Mouse (Mus musculus) naive thymus-derived CD4-positive, alpha-beta T cell, adult 2 months (primary cell): ENCODE data around the gene Kcp.

Experiments
- DNase-seq: peaks from one replicate; pipeline ENCODE4 v3.0.0-alpha.2; 2011; ENCODE audit warnings: low read depth

Gene Kcp

DNA sequence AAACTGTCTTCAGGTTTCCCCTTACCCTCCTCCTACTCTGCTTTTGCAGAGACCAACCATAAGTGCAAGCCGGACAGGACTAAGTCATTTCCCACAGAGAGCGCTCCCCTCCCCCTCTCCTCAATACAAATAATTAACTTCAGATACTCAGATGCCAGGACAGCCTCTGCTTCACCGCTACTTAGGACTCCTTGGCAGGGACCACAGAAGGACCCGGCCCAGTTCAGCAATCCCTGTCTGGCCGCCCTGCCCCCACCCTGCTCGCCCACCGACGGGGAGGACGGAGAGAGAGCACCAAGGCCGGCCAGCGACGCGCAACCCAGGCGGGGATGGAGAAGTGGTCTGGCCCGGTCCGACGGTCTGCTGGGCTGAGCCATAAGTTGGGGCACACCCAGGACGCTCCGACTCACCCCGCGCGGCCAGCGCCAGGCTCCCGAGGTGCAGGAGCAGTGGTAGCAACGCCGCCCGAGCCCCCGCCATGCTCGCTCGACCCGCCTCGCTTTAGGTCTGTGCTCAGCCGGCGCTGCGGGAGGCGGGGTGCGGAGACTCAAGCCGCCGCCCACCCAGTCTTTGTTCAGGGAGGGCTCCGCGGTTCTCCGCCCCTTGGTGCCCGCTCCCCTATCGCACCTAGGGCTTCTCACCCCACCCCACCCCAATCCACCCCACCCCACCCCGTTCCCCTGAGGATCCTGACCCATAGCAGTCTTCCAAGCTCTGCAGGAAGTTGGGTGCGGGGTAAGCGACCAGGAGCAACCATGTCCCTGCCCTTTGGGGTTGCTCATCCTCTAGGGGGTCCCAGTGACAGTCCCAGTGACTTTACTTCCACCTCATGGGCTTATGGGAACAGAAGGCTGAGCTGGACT, at the start of gene Kcp:
Gene Kcp, minus strand, starts transcription at position 506 of the 863 bp plus-strand sequence.
- DNase-seq = no peak

- DNase-seq = no peak
These were observed 49.4 kb upstream of the Kcp start for GRCm38 (mm10) chr6:29557112-29557511.

DNA sequence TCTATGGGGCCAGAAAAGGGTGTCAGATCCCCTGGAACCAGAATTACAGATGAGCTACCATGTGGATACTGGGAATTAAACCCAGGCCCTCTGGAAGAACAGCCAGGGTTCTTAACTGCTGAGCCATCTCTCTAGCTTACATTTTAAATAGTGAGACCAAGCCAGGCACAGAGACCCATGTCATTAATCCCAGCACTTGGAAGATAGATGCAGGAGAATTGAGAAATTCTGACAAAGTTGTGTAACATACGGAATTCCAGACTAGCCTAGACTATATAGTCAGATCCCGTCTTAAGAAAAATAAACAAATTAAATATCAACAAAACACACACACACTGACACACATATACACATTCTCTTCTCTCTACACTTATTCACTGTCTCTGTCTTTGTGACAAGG, 44.8 kb upstream of the Kcp start:
- DNase-seq = no peak

GRCm38 (mm10) chr6:29548086-29548485, 40.3 kb upstream of the Kcp start:
- no peak for DNase-seq

DNA sequence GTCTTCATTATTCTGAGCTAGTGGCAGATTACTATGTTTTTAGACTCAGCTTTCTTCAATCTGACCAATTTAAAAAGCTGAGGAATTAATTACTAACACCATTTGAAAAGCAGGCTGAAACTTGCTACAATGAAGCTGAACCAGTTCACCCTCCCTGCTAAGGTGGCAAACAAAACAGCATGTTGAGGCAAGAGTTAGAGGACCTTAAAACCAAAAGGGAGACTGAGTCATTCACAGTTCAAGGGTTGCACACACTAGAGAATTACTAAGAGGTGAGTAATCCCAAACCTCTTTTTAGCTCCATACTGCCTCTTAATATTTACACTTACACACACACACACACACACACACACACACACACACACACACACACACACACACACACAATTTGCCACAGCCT, 39.8 kb upstream of the Kcp start:
- DNase-seq = no peak

DNA sequence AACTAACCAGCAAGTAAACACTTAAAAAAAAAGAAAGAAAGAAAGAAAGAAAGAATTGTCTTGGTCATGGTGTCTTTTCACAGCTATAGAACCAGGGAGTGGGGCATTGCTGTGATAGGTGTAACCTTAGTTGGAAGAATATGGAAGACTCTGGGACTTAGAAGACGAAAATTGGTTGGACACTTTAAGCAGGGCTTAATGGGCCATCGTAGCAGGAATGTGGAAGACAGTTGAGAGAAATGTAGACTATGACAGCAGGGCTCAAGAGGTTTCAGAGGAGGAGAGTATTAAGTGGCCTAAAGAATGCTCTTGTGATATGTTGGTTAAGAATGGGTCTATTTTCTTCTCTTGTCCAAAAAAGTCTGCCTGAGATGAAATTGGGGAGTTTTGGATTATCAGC, 37.9 kb upstream of the Kcp start:
- DNase-seq = no peak

- no peak for DNase-seq
These were observed 33.2 kb upstream of the Kcp start for GRCm38 (mm10) chr6:29540956-29541355.

DNA sequence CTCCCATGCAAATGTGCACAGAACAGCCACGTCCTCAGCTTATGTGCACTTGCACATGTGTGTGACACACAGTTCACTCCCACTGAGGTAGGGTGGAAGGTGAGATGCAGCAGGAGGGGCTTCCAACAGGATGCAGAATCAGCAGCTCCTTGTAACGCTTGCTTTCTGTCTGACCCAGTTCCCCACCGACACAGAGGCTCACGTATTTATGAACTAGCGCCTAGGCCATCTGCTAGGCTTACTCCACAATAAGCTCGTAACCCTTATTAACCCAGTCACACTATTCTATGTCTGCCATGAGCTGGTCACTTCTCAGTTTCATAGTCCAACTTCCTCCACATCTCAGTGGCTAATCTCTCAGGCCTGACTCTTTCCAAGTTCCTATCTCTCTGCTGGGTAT, 32.5 kb upstream of the Kcp start:
- DNase-seq = no peak

DNA sequence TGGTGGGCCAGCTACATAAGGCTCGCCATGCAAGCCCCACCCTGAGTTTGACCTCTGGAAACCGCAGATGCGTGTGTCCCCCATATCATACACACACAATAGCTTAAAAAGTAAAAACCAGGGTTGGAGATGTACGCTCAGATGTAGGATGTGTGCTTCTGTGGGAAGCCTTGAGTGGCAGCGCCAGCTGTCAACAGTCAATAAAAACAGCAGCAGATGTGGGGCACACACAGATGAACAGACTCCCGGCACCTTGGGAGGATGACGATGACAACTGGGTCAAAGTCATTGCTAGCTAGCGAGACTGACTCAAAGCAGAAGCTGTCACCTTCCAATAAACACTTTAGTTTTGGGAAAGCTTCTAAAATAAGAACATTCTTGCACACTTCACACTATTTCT, 31.8 kb upstream of the Kcp start:
- no peak for DNase-seq

GRCm38 (mm10) chr6:29537221-29537620, 29.5 kb upstream of the Kcp start:
- no peak for DNase-seq

- no peak for DNase-seq
These were observed 29.0 kb upstream of the Kcp start for GRCm38 (mm10) chr6:29536651-29537193.

DNA sequence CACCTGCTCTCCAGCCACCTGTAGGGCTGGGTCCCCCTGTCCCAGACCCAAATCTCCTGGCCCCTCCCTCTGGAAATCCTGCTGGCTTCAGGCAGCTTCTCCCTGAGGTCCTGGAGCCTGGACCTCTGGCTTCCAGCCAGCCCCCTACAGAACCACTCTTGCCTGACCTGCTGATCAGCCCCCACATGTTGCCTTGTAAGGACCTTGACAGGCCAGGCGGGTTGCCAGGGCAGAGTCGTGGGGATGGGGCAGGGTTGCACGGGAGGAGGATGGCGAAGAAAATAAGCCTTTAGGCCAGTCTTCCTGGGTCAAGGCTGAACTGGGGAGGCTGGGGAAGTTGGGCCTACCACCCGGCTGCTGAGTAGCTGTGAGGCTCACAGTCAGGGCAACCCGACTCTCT, 27.6 kb upstream of the Kcp start:
- no peak for DNase-seq

DNA sequence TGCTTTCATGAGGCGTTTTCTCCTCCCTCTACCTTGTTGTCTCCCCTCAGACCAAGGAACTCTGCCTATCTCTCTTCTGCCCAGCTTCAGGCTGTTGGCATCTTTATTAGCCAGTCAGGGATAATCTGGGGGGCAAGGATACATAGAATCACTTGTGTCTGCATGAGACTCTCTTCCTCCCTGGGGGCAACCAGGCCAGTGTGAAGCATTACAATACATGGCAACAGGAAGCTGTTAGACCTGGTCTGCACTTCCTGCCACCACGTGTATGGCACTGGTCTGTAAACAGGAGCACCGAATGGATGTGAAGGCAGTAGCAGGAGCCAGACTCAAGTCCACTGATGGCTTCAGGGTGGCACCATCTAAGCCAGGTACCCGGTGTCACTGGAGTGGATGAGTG, 22.3 kb upstream of the Kcp start:
- DNase-seq = peak; percentile 20

DNA sequence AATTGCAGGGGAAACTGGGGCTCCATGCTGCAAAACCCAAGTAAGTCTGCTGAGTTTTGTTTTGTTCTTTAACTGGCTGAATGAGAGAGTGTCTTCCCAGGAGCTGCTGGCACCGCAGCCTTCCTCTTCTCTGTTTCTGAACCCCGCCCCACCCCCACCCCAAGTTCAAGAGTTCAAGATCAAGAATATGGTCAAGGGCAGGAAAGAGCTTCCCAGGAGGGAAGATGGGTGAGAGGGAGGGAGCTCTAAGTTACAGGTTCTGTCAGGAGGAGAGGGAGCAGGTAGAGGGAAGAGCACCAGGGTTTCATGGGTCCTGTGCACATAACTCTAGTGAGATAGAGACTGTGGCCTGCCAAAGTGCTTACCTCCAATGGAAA, 21.7 kb upstream of the Kcp start:
- DNase-seq = peak; percentile 19

DNA sequence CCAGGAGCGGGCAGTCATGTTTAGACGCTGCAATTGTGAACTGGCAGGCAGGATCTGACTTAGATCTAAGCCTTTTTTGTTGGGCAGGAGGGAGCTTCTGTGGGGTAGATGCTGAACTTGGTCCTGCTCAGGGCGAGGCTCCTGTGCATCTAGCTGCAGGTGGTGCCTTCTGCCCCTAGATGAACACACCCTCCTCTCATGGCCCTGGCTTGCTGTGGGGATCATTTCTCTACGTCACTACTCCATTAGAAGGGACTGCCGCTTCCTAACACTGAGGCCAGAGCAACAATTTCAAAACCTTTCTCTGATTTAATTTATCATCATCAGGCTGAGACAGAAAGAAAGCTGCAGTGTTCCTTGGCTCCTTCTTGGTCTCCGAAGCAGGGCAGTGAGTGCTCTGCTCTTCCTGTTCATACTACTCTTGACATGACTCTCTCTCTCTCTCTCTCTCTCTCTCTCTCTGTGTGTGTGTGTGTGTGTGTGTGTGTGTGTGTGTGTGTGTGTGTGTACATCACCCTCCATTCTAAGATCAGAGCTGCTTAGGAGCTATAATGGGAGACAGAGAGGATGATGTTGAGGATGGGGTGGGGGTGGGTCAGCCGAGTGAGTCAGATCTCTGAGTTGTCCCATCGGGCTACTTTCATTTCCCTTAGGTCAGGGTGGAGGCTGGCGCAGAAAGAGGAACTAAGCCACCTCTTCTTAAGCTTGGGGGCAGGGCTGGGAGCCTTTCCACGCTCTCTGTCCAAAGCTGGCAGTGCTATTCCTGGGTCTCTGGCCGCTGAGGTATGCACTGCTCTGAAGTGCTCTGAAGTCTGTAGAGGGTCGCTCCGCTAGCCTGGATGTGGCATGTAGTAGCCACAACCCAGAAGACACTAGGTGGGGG, 21.1 kb upstream of the Kcp start:
- peak; percentile 53 for DNase-seq

DNA sequence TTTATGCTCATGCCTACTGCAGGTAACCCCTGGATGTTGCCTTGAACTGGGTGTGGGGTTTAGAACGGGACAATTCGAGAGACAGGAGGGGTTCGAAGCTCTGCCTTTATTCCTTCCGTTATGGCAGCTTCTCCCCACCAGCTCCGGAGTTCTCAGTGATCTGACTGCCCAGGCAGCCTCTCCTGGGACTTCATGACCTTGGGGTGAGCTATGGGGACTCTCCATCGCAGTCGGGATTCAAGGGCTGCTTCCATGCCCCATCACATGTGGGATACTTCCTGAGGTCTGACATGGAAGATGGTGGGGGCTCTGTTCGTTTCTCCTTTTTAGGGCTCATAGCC, 20.4 kb upstream of the Kcp start:
- DNase-seq = no peak

GRCm38 (mm10) chr6:29527361-29528164, 19.8 kb upstream of the Kcp start:
- DNase-seq = peak; percentile 45

DNA sequence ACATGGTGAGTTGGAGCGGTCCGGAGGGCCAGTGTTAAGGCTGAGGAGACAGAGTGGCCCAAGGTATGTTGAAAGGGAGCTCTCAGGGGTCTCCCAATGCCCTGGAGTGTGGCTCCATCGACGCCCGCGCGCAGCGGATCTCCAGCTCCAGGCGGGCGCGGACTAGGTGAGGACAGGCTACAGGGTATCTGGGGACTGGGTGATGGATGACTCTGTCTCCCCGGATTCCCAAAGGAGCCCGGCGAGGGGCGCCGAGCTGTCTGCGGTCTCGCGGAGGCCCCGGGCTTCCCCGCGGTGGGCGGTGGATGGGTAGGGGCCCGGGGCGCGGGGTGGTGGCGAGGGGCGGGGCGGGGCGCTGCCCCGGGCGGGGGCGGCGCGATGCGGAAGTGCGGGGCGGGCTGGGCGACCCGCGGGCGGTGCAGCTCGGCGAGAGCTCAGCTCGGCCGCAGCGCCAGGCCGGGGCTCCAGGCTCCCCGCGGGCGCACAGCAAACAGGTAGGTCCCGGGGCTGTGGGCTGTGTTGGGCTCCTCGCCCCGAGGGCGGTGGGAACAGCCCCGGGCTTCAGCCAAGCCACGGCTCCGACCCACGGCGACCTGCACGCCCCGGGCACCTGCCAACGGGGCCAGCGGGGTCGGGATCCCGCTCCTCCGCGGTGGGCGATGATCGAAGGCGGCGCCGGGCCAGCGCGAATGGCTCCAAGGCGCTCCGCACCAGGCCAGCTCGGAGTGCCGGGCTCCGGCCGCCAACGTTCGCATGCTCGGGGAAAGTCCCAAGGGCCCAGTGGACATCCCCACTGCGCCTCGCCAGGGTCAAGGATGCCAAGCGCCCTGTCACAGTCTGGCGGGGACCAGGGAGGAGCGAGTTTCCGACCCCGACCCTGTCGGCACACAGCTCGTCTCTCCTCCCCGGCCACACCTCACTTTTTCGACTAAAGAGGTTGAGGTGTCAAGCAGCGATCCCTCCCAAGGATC, 18.8 kb upstream of the Kcp start, which contains the start of gene Irf5:
Gene Irf5, plus strand, starts transcription at position 345 of the 971 bp plus-strand sequence.
- DNase-seq = peak; percentile 52

- peak; percentile 67 for DNase-seq
These were observed 17.5 kb upstream of the Kcp start for GRCm38 (mm10) chr6:29525256-29525655.

- DNase-seq = peak; percentile 14
These were observed 16.3 kb upstream of the Kcp start for GRCm38 (mm10) chr6:29524034-29524489.
